Mouse (Mus musculus) C2C12 (cell line): ENCODE results near the gene Gcnt7. TPM values are rescaled to one million over a fixed set of nuclear protein-coding genes. Genes with fewer than 3 reads are reported as not detected.
A peak's percentile ranks its signal among the peaks of the same experiment; 100 is the strongest.

Source experiments
- H3K27me3 ChIP-seq: one replicate; pipeline ENCODE4 v1.6.1; 2011; ENCODE audit not compliant: control insufficient read depth, insufficient read depth, insufficient read length
- H3K36me3 ChIP-seq: one replicate; pipeline ENCODE4 v1.6.1; 2011; ENCODE audit not compliant: control insufficient read depth, insufficient read depth
- H3K4me3 ChIP-seq: one replicate; pipeline ENCODE4 v1.5.1; 2011; ENCODE audit warnings: mild to moderate bottlenecking, control low read depth; ENCODE audit not compliant: poor library complexity, insufficient read depth, severe bottlenecking
- H3K79me2 ChIP-seq: one replicate; pipeline ENCODE4 v1.6.1; 2011; ENCODE audit not compliant: control insufficient read depth, insufficient read depth
- H3K79me3 ChIP-seq: one replicate; pipeline ENCODE4 v1.6.1; 2011; ENCODE audit warnings: low read depth, control low read depth
- H3ac ChIP-seq: one replicate; pipeline ENCODE3; 2011; ENCODE audit warnings: low read depth; ENCODE audit not compliant: control insufficient read depth, insufficient read length
- CEBPB ChIP-seq: IDR thresholded peaks from one replicate; pipeline ENCODE4 v1.6.1; 2011; ENCODE audit warnings: low read depth, mild to moderate bottlenecking, control low read depth, moderate library complexity
- CTCF ChIP-seq: IDR thresholded peaks from one replicate; pipeline ENCODE4 v1.5.1; 2011; ENCODE audit not compliant: control insufficient read depth, insufficient read depth, insufficient read length
- FOSL1 ChIP-seq: IDR thresholded peaks from one replicate; pipeline ENCODE4 v1.8.0; 2011; ENCODE audit warnings: mild to moderate bottlenecking, low read length; ENCODE audit not compliant: poor library complexity, insufficient read depth, severe bottlenecking
- MAX ChIP-seq: IDR thresholded peaks from one replicate; pipeline ENCODE4 v1.6.1; 2011; ENCODE audit warnings: mild to moderate bottlenecking, control low read depth
- MYOD1 ChIP-seq: IDR thresholded peaks from one replicate; pipeline ENCODE4 v1.6.1; 2011; ENCODE audit warnings: low read depth; ENCODE audit not compliant: control insufficient read depth, insufficient read length
- MYOG ChIP-seq: IDR thresholded peaks from one replicate; pipeline ENCODE4 v1.6.1; 2011; ENCODE audit not compliant: control insufficient read depth, insufficient read length; ENCODE audit errors: extremely low read depth
- USF1 ChIP-seq: IDR thresholded peaks from one replicate; pipeline ENCODE4 v1.6.1; 2011; ENCODE audit warnings: low read depth, mild to moderate bottlenecking, control low read depth, moderate library complexity
- long read RNA-seq, 2 experiments: library from polyadenylated mRNA; unstranded; transcript quantifications; one replicate each; pipeline ENCODE4 v2.0.0; 2019 to 2020
- polyA plus RNA-seq: library from polyadenylated mRNA; unstranded; fragments of >200 nt; fragmentation: generic; extraction: Trizol; gene quantifications from one replicate; pipeline ENCODE4 v1.2.1, GENCODE M21; 2012; ENCODE audit warnings: missing spikeins

Gcnt7 gene
- 0.14 TPM for polyA plus RNA-seq
- long read RNA-seq, experiment 1 = 0 reads
- long read RNA-seq, experiment 2, partial matches to known transcripts = 0 of 6 reads
- long read RNA-seq, experiment 2, other reads (novel, unspliced or antisense) = 6 of 6 reads

DNA sequence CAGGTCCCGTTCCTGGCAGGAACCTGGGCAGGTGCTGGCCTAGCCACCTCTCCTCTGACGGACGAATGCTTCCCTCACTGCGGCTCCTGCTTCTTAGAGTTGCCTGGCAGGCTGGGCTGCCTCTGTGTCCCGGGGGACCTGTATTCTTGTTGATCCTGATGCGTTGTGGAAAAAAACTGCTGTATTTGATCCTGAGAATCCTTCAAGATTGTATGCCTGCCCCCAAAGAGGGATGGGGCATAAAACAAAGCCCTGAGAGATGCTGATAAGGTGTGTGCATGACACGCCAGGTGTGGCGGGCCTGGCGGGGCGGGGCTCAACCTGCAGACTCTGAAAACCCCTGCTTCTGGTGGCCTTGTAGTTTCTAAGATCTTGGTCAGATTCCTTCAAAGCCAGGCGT, at the start of gene Gcnt7:
TSS of gene Gcnt7 (minus strand) at position 101 of the 400 bp plus-strand sequence.
- peaks cover 12% of the 10 kb centered on the region for H3K36me3 ChIP-seq
- TF ChIP-seq CTCF (no peak), MAX (no peak), USF1 (no peak), MYOD1 (no peak), MYOG (no peak), FOSL1 (no peak), CEBPB (no peak)
- H3ac ChIP-seq = no peak within 1 kb of the TSS
- H3K4me3 ChIP-seq = no peak within 1 kb of the TSS
- no peaks in the 10 kb centered on the region for H3K79me3 ChIP-seq
- no peaks in the 10 kb centered on the region for H3K79me2 ChIP-seq
- no peaks in the 10 kb centered on the region for H3K27me3 ChIP-seq

- H3K36me3 ChIP-seq = no peaks in the 10 kb centered on the region
- peaks cover 10% of the 10 kb centered on the region for H3K27me3 ChIP-seq
- H3K4me3 ChIP-seq = no peak overlapping the region
- no peaks in the 10 kb centered on the region for H3K79me3 ChIP-seq
- H3ac ChIP-seq = no peak overlapping the region
- H3K79me2 ChIP-seq = no peaks in the 10 kb centered on the region
- TF ChIP-seq CTCF (no peak), MYOD1 (no peak), FOSL1 (no peak), MAX (no peak), USF1 (no peak), MYOG (no peak), CEBPB (no peak)
Measured at GRCm38 (mm10) chr2:172506121-172506520, 47.7 kb upstream of the Gcnt7 start.

DNA sequence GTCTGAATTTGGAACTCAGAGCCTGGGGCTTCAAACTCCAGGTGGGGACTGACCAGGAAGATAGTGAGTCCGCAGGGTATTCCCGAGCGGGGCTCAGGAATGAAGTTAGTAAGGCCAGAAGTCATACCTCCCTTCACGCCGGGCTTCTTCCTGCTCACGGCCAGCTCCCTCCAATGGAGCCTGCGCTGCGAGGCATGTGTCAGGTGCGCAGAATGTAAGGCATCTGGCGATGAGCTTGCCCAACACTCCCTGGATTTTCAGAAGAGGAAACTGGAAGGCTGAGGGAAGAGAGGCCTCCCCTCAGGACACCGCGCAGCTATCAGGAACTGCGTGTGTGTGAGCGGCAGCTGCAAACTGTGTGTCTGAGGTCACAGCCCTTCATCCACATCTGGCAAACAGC, 43.8 kb upstream of the Gcnt7 start:
- Histone ChIP-seq H3K79me3 (no peaks in the 10 kb centered on the region), H3K36me3 (no peaks in the 10 kb centered on the region), H3ac (no peak overlapping the region), H3K4me3 (no peak overlapping the region), H3K27me3 (peaks cover 5% of the 10 kb centered on the region), H3K79me2 (no peaks in the 10 kb centered on the region)
- TF ChIP-seq MYOG = no peak
- TF ChIP-seq CTCF = no peak
- no peak for TF ChIP-seq MYOD1
- no peak for TF ChIP-seq FOSL1
- no peak for TF ChIP-seq MAX
- TF ChIP-seq USF1 = no peak
- TF ChIP-seq CEBPB = no peak

GRCm38 (mm10) chr2:172501341-172501740, 42.9 kb upstream of the Gcnt7 start:
- TF ChIP-seq MYOG = no peak
- peak; percentile 60 for TF ChIP-seq CTCF
- no peak overlapping the region for H3ac ChIP-seq
- H3K79me2 ChIP-seq = no peaks in the 10 kb centered on the region
- no peaks in the 10 kb centered on the region for H3K36me3 ChIP-seq
- no peaks in the 10 kb centered on the region for H3K79me3 ChIP-seq
- peaks cover 5% of the 10 kb centered on the region for H3K27me3 ChIP-seq
- H3K4me3 ChIP-seq = no peak overlapping the region

GRCm38 (mm10) chr2:172500752-172501316, 42.4 kb upstream of the Gcnt7 start:
- Histone ChIP-seq H3ac (no peak overlapping the region), H3K79me3 (no peaks in the 10 kb centered on the region), H3K79me2 (no peaks in the 10 kb centered on the region), H3K36me3 (no peaks in the 10 kb centered on the region), H3K4me3 (no peak overlapping the region), H3K27me3 (peaks cover 5% of the 10 kb centered on the region)
- no peak for TF ChIP-seq FOSL1
- no peak for TF ChIP-seq CTCF
- no peak for TF ChIP-seq MAX
- no peak for TF ChIP-seq USF1
- no peak for TF ChIP-seq CEBPB
- no peak for TF ChIP-seq MYOD1
- no peak for TF ChIP-seq MYOG

GRCm38 (mm10) chr2:172498823-172499222, 40.4 kb upstream of the Gcnt7 start:
- no peaks in the 10 kb centered on the region for H3K79me2 ChIP-seq
- H3ac ChIP-seq = no peak overlapping the region

More at GRCm38 (mm10) chr2:172498823-172499222, 40.4 kb upstream of the Gcnt7 start:
- Histone ChIP-seq H3K36me3 (no peaks in the 10 kb centered on the region), H3K4me3 (no peak overlapping the region), H3K79me3 (no peaks in the 10 kb centered on the region), H3K27me3 (peaks cover 9% of the 10 kb centered on the region)
- TF ChIP-seq FOSL1 (no peak), MYOG (no peak), MAX (no peak), CEBPB (no peak), MYOD1 (no peak)
